8 mouse cellular contexts compared by ENCODE assay signal in the genomic region with DNA sequence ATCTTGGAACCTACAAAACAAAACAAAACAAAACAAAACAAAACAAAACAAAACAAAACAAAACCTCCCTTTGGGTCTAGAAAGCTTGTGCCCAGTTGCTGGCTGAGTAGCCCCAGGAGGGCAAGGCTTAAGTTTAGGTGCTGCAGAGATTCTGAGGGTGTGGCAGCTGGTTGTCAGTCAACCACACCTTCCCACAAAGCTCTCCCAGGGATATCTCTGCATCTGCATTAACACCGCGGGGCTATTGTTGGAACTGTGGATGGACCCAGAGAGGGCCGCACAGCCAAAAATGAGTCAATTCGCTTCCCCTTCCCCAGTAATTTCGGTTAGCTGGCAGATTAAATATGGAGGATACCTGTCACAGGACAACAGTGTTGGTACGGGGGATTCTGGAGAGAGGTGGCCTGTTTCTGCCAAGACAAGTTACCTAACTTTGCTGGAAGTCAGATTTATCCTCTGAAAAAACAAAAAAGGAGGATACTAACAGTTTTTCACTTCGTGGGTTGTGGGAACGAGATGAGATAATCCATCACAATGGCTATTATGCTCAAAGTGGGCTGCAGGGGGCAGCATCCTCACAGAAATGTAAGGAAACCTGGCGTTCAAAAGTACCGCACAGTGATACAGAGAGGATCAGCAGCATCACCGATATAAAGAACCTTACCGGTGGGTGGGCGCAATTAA.
DNase-seq lines count a peak whose midpoint lies in the region; ATAC-seq and TF ChIP-seq lines count a peak whose summit lies in the region.

No protein-coding gene starts in this region.

- intact Hi-C loops in gastrocnemius, adult 2 months (cut with DNase I): loop anchor here (1.0 to 5.0 kb wide), 3 partner anchors 618 to 694 kb away; no protein-coding TSS in a partner anchor

- no peak overlapping the region for H3K4me3 ChIP-seq in gastrocnemius, adult 2 months
- H3K4me3 ChIP-seq in hindbrain, embryonic 14.5 days (replicated peaks; ENCODE audit: low read length): no peak overlapping the region

- H3K4me1 ChIP-seq in hindbrain, embryonic 14.5 days (replicated peaks; ENCODE audit: control insufficient read depth, insufficient read depth, low read length): no peaks in the 10 kb centered on the region; the same call in 1 of the 2 replicates

- no peaks in the 10 kb centered on the region for H3K9me3 ChIP-seq in hindbrain, embryonic 14.5 days (ENCODE audit: control insufficient read depth, low read length)

- H3K36me3 ChIP-seq in hindbrain, embryonic 14.5 days (replicated peaks; ENCODE audit: control insufficient read depth, insufficient read depth): no peaks in the 10 kb centered on the region

- no peaks in the 10 kb centered on the region for H3K27me3 ChIP-seq in hindbrain, embryonic 14.5 days (ENCODE audit: control insufficient read depth, insufficient read depth, low read length)

- peak; percentile 83 for TF ChIP-seq CTCF in gastrocnemius, adult 2 months (IDR thresholded peaks at IDR 0.05)

- peak; percentile 71 to 76 for DNase-seq in adrenal gland, adult 18-20 months (ENCODE audit: low spot score in 2 of 2)
- DNase-seq in cerebellum, postnatal 36 days: peak; percentile 85 to 88
- peak; percentile 74 for DNase-seq in gastrocnemius, adult 2 months
- peak; percentile 94 for DNase-seq in hindbrain, embryonic 14.5 days (ENCODE audit: low spot score)
- DNase-seq in layer of hippocampus, postnatal 36 days: peak; percentile 77 to 85
- peak; percentile 59 to 71 for DNase-seq in right cerebral cortex, postnatal 36 days (ENCODE audit: low spot score in 2 of 2)

- no peak overlapping the region for H3K9ac ChIP-seq in hindbrain, embryonic 14.5 days

- no peak overlapping the region for H3K27ac ChIP-seq in gastrocnemius, adult 2 months
- H3K27ac ChIP-seq in hindbrain, embryonic 14.5 days: no peak overlapping the region

- peak; percentile 84 for ATAC-seq in hindbrain, embryonic 14.5 days (ENCODE audit: low FRiP score)
- peak; percentile 82 for ATAC-seq in megakaryocyte, adult 5-6 weeks (ENCODE audit: poor library complexity, severe bottlenecking)
- no peak for ATAC-seq in erythroid progenitor cell, adult 5-6 weeks (replicated peaks; ENCODE audit: low FRiP score, poor library complexity, severe bottlenecking)

- 9% methylated on average over 13 of the region's 13 CpGs for WGBS in hindbrain, embryonic 14.5 days

- peak overlapping the region; percentile 41 for H3K4me2 ChIP-seq in hindbrain, embryonic 14.5 days (replicated peaks)
